Mouse (Mus musculus): ENCODE data around the gene Frmpd1.

DNA sequence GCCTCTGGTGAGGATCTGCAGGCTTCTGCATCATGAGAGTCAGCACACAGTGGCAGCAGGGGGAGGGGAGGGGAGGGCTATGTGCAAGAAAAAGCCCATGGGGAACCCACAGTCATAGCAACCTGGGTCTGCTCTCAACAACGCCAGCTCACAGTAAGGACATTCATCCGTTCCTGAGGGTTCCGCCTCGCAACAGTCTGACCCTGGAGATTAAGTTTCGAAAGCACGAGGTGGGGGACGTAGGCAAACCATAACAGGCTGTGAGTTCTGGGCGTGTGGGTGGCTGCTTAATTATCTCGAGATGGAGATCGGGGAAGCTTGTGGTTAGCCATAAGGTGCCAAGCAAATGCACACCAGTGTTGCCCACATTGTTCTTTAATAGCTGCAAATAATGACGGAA, 42.3 kb upstream of the Frmpd1 start:
- TF ChIP-seq CTCF (conservative IDR thresholded peaks at IDR 0.05; ENCODE audit: low read length) (no peak), POU5F1 (IDR thresholded peaks at IDR 0.05; ENCODE audit: borderline replicate concordance, low read length) (no peak), NANOG (IDR thresholded peaks at IDR 0.05; ENCODE audit: borderline replicate concordance, low read length) (no peak)

Measured in E14TG2a.4 (cell line).